Mouse (Mus musculus): ENCODE results near the gene Gnb1l. TPM values are rescaled to one million over a fixed set of nuclear protein-coding genes. Genes with fewer than 3 reads are reported as not detected.

Gnb1l gene
- total RNA-seq, 1 experiment, result 10.9 TPM

DNA sequence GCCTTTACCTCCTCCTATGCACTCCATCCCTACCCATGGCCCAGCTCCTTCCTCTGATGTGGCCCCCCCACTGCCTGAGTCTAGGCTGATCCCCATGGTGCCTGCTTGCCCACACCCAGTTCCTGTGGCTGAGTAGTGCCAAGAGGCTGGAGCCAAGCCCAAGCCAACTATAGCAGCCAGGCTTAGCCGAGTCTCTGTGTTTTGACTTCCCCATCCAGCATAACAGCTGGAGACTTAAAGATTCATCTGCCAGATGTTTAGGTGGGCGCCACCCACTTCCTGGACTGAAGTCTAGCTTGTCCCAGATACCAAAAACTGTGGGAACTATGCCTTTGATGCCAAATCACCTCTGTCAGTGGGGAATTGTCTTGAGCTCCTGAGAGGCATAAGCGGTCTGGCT, 34.2 kb upstream of the Gnb1l start:
- DNase-seq (ENCODE audit: low read depth, low spot score), result no peak
- H3K9ac ChIP-seq (ENCODE audit: insufficient read depth, low read depth, low read length, poor library complexity, severe bottlenecking), result no peak overlapping the region
- TF ChIP-seq ZNF384 (IDR thresholded peaks at IDR 0.05; ENCODE audit: low read depth, low read length) (no peak), MAFK (IDR thresholded peaks at IDR 0.05; ENCODE audit: insufficient read depth, low read depth, low read length) (no peak), ZC3H11A (IDR thresholded peaks at IDR 0.05; ENCODE audit: borderline replicate concordance, low read depth, low read length) (no peak), CHD2 (IDR thresholded peaks at IDR 0.05; ENCODE audit: low read depth, low read length) (no peak), HCFC1 (IDR thresholded peaks at IDR 0.05; ENCODE audit: borderline replicate concordance, insufficient read depth, low read length) (no peak)
- peaks cover 6 to 21% of the 10 kb centered on the region in 2 experiments for H3K4me1 ChIP-seq (ENCODE audit: control insufficient read depth in 2 of 2, insufficient read depth in 2 of 2, low read length in 2 of 2, poor library complexity in 1 of 2)
- H3K27ac ChIP-seq (ENCODE audit: insufficient read depth, low read depth, low read length, poor library complexity, severe bottlenecking), result no peak overlapping the region
- H3K36me3 ChIP-seq (ENCODE audit: control insufficient read depth, insufficient read depth, low read length, poor library complexity, severe bottlenecking), result no peaks in the 10 kb centered on the region
- no peak overlapping the region for H3K4me3 ChIP-seq (ENCODE audit: insufficient read depth in 1 of 2, low read depth in 1 of 2, low read length in 2 of 2, poor library complexity in 1 of 2, severe bottlenecking in 1 of 2)
- H3K9me3 ChIP-seq (ENCODE audit: control insufficient read depth, insufficient read depth, low read depth, low read length), result no peaks in the 10 kb centered on the region
- in situ Hi-C loops (cut with MboI; ENCODE audit: low sequenced_read_pairs in 2 of 2, unreplicated experiment in 2 of 2), result loop anchor here in 1 of 2 experiments (10.0 kb wide), 1 partner anchor 161 kb away; the partner anchor contains the start of genes Gm49601, Gp1bb and Sept5

DNA sequence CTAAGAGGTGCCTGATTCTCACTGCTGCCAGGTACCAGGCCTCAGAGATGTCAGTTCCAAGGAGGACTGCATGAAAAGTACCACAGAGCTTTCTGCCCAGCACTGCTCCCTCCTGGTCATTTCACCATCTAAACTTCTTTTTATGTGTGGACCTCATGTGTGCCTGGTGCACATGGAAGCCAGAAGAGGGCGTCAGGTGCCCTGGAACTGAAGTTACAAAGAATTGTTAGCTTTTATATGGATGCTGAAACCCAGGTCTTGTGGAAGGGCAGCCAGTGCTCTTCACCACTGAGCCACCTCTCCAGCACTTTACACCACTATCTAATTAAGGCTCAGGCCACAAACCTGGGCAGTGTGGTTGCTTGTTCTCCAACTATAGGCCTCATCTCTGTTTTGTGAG, 27.7 kb upstream of the Gnb1l start:
- H3K36me3 ChIP-seq (ENCODE audit: control insufficient read depth, insufficient read depth, low read length, poor library complexity, severe bottlenecking), result no peaks in the 10 kb centered on the region
- H3K4me1 ChIP-seq (ENCODE audit: control insufficient read depth in 2 of 2, insufficient read depth in 2 of 2, low read length in 2 of 2, poor library complexity in 1 of 2), result peaks cover 0 to 12% of the 10 kb centered on the region in 2 experiments; a peak in 2 of 4 replicates
- no peaks in the 10 kb centered on the region for H3K9me3 ChIP-seq (ENCODE audit: control insufficient read depth, insufficient read depth, low read depth, low read length)
- DNase-seq (ENCODE audit: low read depth, low spot score), result no peak
- H3K9ac ChIP-seq (ENCODE audit: insufficient read depth, low read depth, low read length, poor library complexity, severe bottlenecking), result no peak overlapping the region
- no peak overlapping the region for H3K4me3 ChIP-seq (ENCODE audit: insufficient read depth in 1 of 2, low read depth in 1 of 2, low read length in 2 of 2, poor library complexity in 1 of 2, severe bottlenecking in 1 of 2)
- TF ChIP-seq ZNF384 (IDR thresholded peaks at IDR 0.05; ENCODE audit: low read depth, low read length), result no peak
- TF ChIP-seq HCFC1 (IDR thresholded peaks at IDR 0.05; ENCODE audit: borderline replicate concordance, insufficient read depth, low read length), result no peak
- no peak for TF ChIP-seq ZC3H11A (IDR thresholded peaks at IDR 0.05; ENCODE audit: borderline replicate concordance, low read depth, low read length)
- no peak for TF ChIP-seq CHD2 (IDR thresholded peaks at IDR 0.05; ENCODE audit: low read depth, low read length)
- TF ChIP-seq MAFK (IDR thresholded peaks at IDR 0.05; ENCODE audit: insufficient read depth, low read depth, low read length), result no peak
- in situ Hi-C loops (cut with MboI; ENCODE audit: low sequenced_read_pairs in 2 of 2, unreplicated experiment in 2 of 2), result no loop called here
- no peak overlapping the region for H3K27ac ChIP-seq (ENCODE audit: insufficient read depth, low read depth, low read length, poor library complexity, severe bottlenecking)

- Histone ChIP-seq H3K9me3 (ENCODE audit: control insufficient read depth, insufficient read depth, low read depth, low read length) (no peaks in the 10 kb centered on the region), H3K27ac (ENCODE audit: insufficient read depth, low read depth, low read length, poor library complexity, severe bottlenecking) (no peak overlapping the region), H3K4me3 (ENCODE audit: insufficient read depth in 1 of 2, low read depth in 1 of 2, low read length in 2 of 2, poor library complexity in 1 of 2, severe bottlenecking in 1 of 2) (no peak overlapping the region), H3K4me1 (ENCODE audit: control insufficient read depth in 2 of 2, insufficient read depth in 2 of 2, low read length in 2 of 2, poor library complexity in 1 of 2) (peaks cover 0 to 12% of the 10 kb centered on the region in 2 experiments; a peak in 2 of 4 replicates), H3K9ac (ENCODE audit: insufficient read depth, low read depth, low read length, poor library complexity, severe bottlenecking) (no peak overlapping the region), H3K36me3 (ENCODE audit: control insufficient read depth, insufficient read depth, low read length, poor library complexity, severe bottlenecking) (no peaks in the 10 kb centered on the region)
- in situ Hi-C loops (cut with MboI; ENCODE audit: low sequenced_read_pairs in 2 of 2, unreplicated experiment in 2 of 2), result no loop called here
- no peak for DNase-seq (ENCODE audit: low read depth, low spot score)
- TF ChIP-seq ZNF384 (IDR thresholded peaks at IDR 0.05; ENCODE audit: low read depth, low read length) (no peak), CHD2 (IDR thresholded peaks at IDR 0.05; ENCODE audit: low read depth, low read length) (no peak), ZC3H11A (IDR thresholded peaks at IDR 0.05; ENCODE audit: borderline replicate concordance, low read depth, low read length) (no peak), MAFK (IDR thresholded peaks at IDR 0.05; ENCODE audit: insufficient read depth, low read depth, low read length) (no peak), HCFC1 (IDR thresholded peaks at IDR 0.05; ENCODE audit: borderline replicate concordance, insufficient read depth, low read length) (no peak)
Observed at GRCm38 (mm10) chr16:18471381-18471955, 27.0 kb upstream of the Gnb1l start.

DNA sequence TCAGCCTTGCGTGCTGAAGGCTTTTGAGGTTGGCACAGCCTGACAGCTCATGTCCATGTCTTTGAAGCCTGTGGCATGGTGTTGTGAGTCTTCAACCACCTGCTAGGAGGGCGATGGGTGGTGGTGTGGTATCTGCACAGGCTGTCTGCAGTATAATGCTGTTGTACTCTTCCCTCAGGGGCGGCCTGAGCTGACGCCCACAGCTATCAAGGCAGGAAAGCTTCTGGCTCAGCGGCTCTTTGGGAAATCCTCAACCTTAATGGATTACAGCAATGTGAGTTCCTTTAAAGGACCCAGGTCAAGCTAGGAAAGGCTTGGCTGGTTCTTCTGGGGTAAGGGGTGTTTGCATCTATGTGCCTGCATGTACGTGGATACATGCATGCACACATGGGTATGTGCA, 26.5 kb upstream of the Gnb1l start:
- no peak for DNase-seq (ENCODE audit: low read depth, low spot score)
- Histone ChIP-seq H3K9me3 (ENCODE audit: control insufficient read depth, insufficient read depth, low read depth, low read length) (no peaks in the 10 kb centered on the region), H3K36me3 (ENCODE audit: control insufficient read depth, insufficient read depth, low read length, poor library complexity, severe bottlenecking) (no peaks in the 10 kb centered on the region), H3K9ac (ENCODE audit: insufficient read depth, low read depth, low read length, poor library complexity, severe bottlenecking) (no peak overlapping the region), H3K27ac (ENCODE audit: insufficient read depth, low read depth, low read length, poor library complexity, severe bottlenecking) (no peak overlapping the region), H3K4me1 (ENCODE audit: control insufficient read depth in 2 of 2, insufficient read depth in 2 of 2, low read length in 2 of 2, poor library complexity in 1 of 2) (peaks cover 0 to 12% of the 10 kb centered on the region in 2 experiments; a peak in 2 of 4 replicates), H3K4me3 (ENCODE audit: insufficient read depth in 1 of 2, low read depth in 1 of 2, low read length in 2 of 2, poor library complexity in 1 of 2, severe bottlenecking in 1 of 2) (no peak overlapping the region)
- TF ChIP-seq HCFC1 (IDR thresholded peaks at IDR 0.05; ENCODE audit: borderline replicate concordance, insufficient read depth, low read length) (no peak), ZNF384 (IDR thresholded peaks at IDR 0.05; ENCODE audit: low read depth, low read length) (no peak), ZC3H11A (IDR thresholded peaks at IDR 0.05; ENCODE audit: borderline replicate concordance, low read depth, low read length) (no peak), CHD2 (IDR thresholded peaks at IDR 0.05; ENCODE audit: low read depth, low read length) (no peak)
- in situ Hi-C loops (cut with MboI; ENCODE audit: low sequenced_read_pairs in 2 of 2, unreplicated experiment in 2 of 2), result no loop called here
